Mouse (Mus musculus): ENCODE measurements around the gene Pdx1. TPM values are rescaled to one million over a fixed set of nuclear protein-coding genes. Genes with fewer than 3 reads are reported as not detected.

The Pdx1 gene
- total RNA-seq, 2 experiments from 2014 or later, result not detected

DNA sequence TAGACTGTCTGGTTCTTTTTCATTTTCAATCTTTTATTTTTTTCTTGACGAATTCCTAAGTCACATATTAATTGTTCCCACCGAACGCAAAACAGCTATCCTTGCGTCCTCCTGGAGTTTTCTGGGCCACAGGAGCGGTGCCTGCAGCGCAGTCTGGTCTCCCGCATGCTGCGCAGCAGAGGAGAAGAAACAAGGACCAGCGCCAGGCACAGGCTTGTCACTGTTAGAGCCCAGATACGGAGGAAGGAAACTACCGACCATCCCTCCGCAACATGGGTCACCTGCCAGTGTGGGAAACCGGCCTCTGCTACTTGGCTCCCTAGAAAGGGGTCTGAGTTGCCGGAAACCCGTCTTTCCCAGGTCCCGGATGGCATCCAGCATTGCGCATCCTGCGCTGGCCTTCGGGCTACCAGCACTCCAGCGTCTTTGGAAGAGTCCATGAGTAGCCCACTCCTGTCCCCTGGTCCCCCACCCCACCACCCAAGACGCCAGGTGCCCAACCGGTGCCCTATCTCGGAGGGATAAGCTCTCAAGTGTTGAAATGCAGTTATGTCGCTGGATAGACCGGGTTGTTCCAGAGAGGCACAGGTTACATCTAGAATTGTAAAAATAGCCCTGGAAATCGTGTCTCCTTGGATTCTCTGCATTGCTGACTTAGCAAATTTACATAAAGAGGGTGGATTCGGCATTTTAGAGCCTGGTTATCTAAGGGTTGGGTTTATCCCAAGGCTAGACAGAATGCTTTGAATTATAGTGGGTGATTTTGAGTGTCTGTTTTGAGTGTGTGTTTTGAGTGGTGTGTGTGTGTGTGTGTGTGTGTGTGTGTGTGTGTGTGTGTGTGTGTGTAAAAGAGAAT, 43.3 kb downstream of the Pdx1 start:
- DNase-seq, result no peak

DNA sequence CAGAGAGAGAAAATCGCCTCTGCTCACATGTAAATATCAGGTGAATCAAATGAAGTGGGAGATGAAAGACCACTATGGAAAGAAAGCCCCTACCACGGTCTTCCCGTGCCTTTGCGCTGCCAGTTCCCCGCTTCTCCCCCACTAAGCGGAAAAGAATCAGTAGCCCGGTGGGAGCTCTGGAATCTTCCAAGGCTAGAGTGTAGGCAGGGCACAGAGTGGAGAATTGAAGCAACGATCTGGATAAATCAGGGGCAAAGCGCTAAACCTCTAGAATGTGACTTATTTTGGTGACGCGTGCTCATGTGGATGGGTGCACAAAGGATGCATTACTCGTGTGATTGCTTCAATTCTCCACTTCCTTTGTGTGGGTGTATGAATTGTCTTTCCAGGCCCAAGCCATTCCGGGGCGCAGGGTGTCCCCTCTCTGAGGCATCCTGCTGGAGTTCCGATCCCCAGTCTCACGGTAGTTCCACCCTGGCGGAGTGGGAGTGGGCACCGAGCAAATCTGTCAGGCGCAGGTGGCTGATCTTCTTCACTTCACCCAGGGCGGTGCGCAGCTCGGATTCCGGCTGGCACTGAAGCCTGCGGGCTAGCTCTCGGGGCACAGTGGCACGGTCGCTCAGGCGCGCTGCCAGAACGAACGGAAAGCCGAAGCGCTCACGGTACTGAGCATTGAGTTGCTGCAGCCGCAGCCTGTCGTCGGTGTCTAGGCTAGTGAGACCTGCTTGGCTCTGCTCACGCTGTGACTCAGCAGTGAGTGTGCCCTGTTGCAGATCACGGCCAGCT, 45.1 kb downstream of the Pdx1 start:
- peak in 1 of 2 experiments; percentile 13 for DNase-seq

DNA sequence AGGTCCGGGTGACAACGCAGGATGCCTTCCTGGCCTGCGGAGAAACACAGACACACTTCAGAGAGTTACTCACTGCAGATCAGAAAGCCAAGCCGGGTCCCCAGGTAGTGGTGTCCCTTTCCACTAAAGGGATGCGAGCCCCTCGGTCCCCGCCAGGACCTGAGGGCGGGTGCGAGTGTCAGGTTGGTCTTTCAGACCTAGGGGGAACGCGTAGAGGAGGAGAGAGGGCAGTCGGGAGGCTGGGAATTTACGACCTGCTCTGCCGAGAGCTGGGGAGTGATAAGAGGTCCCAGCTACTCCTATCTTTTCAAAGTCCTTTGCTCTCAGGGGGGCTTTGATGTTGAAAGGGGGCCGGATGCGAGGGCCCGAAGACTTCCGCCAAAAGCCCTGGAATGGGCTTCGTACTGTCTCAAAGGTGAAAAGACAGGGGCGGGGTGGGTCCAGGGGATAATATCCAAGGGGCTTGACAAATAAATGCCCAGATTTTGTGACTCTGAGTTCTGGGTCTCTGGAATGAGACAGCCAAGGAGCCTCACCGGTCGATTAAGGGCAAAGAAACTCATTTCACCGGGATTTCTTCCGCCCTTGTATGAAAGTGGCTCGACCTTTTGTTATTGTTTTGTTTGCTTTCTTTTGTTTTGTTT, 45.8 kb downstream of the Pdx1 start:
- DNase-seq, result no peak

DNA sequence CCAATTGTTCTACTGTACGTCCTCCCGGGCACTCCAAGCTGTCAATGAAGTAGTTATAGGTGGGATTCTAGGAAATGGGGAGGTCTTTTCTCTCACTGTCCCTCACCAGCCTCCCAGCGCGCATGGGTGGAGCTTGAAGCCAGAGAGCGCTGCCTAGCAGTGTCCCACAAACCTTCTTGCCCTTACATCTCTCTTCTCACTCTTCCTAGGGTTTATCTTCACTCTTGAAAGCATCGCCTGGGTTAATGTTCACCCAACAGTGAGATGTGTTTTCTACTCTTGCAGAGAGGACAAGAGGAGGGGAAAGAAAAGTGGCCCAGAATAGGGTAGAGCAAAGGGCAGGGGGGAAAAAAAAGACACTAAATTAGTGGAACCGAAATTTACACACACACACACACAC, 47.6 kb downstream of the Pdx1 start:
- DNase-seq, result no peak

DNA sequence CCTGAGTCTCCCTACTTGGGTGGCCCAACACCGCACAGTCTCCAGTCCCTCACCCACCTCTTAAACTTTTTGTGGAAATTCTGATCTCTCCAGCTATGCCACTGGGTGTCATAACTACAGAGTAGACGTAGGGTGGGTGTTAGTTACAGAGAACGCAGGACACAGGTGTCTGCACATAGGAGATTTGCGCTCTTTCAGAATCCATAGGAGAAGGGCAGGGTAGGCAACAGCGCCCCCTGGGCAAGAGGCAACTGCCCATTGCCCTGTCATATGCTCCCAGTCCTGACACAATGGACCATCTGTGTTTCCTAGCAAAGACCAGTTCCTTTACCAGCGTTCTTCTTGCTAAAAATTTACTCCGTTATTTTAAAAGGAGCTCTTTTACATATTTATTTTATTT, 48.2 kb downstream of the Pdx1 start:
- no peak for DNase-seq

DNA sequence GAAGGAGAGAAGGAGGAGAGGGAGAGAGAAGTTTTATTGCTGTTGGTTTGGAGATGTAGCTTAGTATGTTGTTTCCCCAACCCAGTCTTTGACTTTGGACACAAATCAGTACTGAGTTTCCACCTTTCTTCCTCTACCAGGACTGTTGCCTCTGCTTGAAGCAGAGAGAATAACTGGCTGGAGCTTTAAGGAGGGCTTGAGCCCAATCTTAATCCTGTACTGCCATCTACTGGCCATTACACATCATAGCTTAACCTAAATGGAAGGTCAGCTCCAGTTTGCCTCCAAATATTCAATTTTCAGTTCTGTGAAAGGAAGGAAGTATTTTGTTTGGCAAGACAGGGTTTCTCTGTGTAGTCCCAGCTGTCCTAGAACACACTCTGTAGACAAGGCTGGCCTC, 49.9 kb downstream of the Pdx1 start:
- DNase-seq, result peak; percentile 44 to 54

DNA sequence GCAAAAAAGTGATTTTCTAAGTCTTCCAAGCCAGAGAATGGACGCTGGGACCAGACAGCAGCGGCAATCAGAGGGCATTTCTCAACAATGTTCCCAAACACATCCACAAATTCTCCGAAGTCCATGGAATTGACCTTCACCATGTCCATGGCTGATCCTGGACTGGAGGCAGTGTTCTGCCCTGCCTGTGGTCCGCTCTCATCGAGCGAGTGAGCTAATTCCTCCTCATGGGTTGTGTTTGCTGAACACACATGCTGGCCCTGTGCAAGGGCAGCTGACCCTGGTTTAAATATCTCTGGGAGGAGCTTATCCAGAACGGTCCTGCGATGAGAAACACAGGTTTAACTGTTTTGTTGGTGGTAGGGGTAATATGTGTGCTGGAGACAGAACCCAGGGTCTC, 52.4 kb downstream of the Pdx1 start, which contains the start of gene Urad:
Urad (minus strand) TSS at position 258 of the 400 bp plus-strand sequence.
- DNase-seq, result no peak

DNA sequence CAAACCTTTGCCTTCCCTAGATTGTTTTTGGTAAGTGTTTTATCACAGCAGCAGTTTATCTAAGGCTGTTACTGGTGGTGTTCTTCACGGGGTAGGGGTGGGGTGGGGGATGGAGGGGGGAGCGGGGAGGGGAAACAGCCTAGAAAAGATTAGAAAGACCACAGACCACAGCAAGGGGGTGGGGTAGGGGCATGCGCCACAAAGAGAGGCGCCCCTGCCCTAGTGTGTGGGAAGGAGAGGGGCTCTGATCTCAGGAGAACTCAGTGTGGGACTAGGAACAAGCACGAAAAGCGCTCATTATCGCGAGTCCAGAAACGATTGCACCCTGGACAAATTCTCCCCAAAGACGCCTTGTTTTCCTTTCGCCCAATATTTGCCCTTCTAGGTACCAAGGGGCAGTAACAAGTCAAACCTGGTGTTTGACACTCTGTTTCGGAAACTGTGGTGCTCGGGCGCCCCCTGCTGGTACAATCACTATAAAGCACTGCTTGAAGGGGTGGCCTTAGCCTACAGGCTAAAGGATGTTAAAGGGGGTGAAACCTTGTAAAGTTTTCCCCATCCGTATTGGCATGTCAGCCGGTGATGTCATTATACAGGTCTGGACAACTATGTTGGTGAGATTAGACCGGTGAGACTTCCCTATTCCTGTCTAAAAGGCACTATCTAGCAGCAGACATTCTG, 53.6 kb downstream of the Pdx1 start:
- DNase-seq, result peak; percentile 44 to 87

Small RNAs within 50 kb of the gene (microRNA-seq; reads per million reads assigned to microRNA genes)
- 0.38 to 0.54 reads per million in 2 experiments for gene Mir7k

Other genes starting within 250 kb of the Pdx1 start
- gene Lnx2, start 193.4 kb upstream of the Pdx1 start, total RNA-seq (2021), result 10 to 100 TPM; 12.3 to 13.1 TPM
- gene Polr1d, start 192.9 kb upstream of the Pdx1 start, total RNA-seq (2021), result 10 to 100 TPM; 71.6 to 78.8 TPM
- not detected for gene Gsx1, start 81.3 kb upstream of the Pdx1 start, total RNA-seq (2021)
- not detected for gene Cdx2, start 37.3 kb downstream of the Pdx1 start, total RNA-seq (2021)
- not detected for gene Urad, start 52.5 kb downstream of the Pdx1 start, total RNA-seq (2021)
- under 1 TPM; 0.10 to 0.62 TPM for gene Flt3, start 130.5 kb downstream of the Pdx1 start, total RNA-seq (2021)
- 10 to 100 TPM; 21.1 to 34.4 TPM for gene Pan3, start 160.2 kb downstream of the Pdx1 start, total RNA-seq (2021)